Comparison of ENCODE assay signal across 13 mouse cellular contexts in the genomic region with DNA sequence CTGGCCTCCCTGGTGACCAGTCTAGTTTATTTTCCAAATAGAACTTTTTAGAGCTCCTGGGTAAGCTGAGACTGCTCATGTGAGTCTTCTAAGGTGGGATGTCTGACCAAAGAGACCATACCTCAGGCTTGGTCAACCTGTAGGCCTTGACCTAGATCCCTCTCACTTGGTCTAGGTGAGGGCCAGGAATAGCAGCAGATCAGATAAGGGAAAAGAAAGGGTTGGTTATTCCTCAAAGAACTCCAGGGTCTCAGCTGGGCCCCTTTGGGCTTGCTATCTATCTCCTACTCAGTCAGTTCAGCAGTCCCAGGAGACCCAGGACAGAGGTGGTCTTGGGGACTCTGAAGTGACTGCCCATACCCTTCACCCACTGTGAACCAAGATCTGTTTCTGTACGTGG. TPM values are rescaled to one million over a fixed set of nuclear protein-coding genes. Genes with fewer than 3 reads are reported as not detected.
DNase-seq lines count a peak whose midpoint lies in the region; ATAC-seq lines count a peak whose summit lies in the region.
"Had no signal": no experiment of that assay in that cellular context is flagged by ENCODE, and none has a peak within 500 bp of the region (broad histone marks: within the 10 kb centered on the region; RNA-seq: fewer than 3 reads in every experiment).

No protein-coding gene starts in this region.

- no peaks in the 10 kb centered on the region for H3K36me3 ChIP-seq in neural tube, embryonic 13.5 days
- no peaks in the 10 kb centered on the region for H3K36me3 ChIP-seq in forebrain, embryonic 15.5 days
- no peaks in the 10 kb centered on the region for H3K36me3 ChIP-seq in midbrain, embryonic 11.5 days (ENCODE audit: control insufficient read depth, insufficient read depth, low read length)

- WGBS in neural tube, embryonic 13.5 days: 37% methylated on average over 1 of the region's 1 CpGs
- 6% methylated on average over 1 of the region's 1 CpGs for WGBS in forebrain, embryonic 15.5 days
- 19% methylated on average over 1 of the region's 1 CpGs for WGBS in midbrain, embryonic 11.5 days

- H3K27me3 ChIP-seq in neural tube, embryonic 13.5 days: peaks cover 66% of the 10 kb centered on the region
- H3K27me3 ChIP-seq in forebrain, embryonic 15.5 days: peaks cover 3% of the 10 kb centered on the region; the same call in 1 of the 2 replicates
- H3K27me3 ChIP-seq in midbrain, embryonic 11.5 days (ENCODE audit: control insufficient read depth, insufficient read depth, low read length): peaks cover 66% of the 10 kb centered on the region
- H3K27me3 ChIP-seq: Patski had no signal

- no peak for ATAC-seq in neural tube, embryonic 13.5 days (ENCODE audit: low read depth)
- no peak for ATAC-seq in forebrain, embryonic 15.5 days (replicated peaks)
- ATAC-seq in midbrain, embryonic 11.5 days (ENCODE audit: low FRiP score): no peak
- ATAC-seq: Patski had no signal

- no peak for DNase-seq in neural tube, embryonic 10.5 days (ENCODE audit: extremely low spot score, low spot score)
- DNase-seq in midbrain, embryonic 11.5 days (ENCODE audit: low spot score, missing footprints): no peak
- DNase-seq in right cerebral cortex, adult 2 months (ENCODE audit: low spot score in 2 of 2): no peak
- no peak for DNase-seq in gastrocnemius, postnatal 25 days
- DNase-seq in cerebellum, postnatal 25 days: no peak
- DNase-seq: cerebellum, adult 2 months; heart, adult 18-20 months; heart, postnatal 36 days; kidney, adult 2 months; thymus, adult 18-20 months had no signal

- no peak overlapping the region for H3K9ac ChIP-seq in neural tube, embryonic 13.5 days
- no peak overlapping the region for H3K9ac ChIP-seq in forebrain, embryonic 15.5 days (replicated peaks)
- H3K9ac ChIP-seq in midbrain, embryonic 11.5 days (ENCODE audit: low read length): no peak overlapping the region

- H3K4me1 ChIP-seq in neural tube, embryonic 13.5 days (replicated peaks): peaks cover 91% of the 10 kb centered on the region
- peaks cover 73% of the 10 kb centered on the region for H3K4me1 ChIP-seq in forebrain, embryonic 15.5 days
- H3K4me1 ChIP-seq in midbrain, embryonic 11.5 days (ENCODE audit: control insufficient read depth, insufficient read depth, low read length): peaks cover 72% of the 10 kb centered on the region

- H3K4me3 ChIP-seq in neural tube, embryonic 13.5 days: no peak overlapping the region
- H3K4me3 ChIP-seq in forebrain, embryonic 15.5 days: no peak overlapping the region
- no peak overlapping the region for H3K4me3 ChIP-seq in midbrain, embryonic 11.5 days (ENCODE audit: low read depth, low read length)

- no peaks in the 10 kb centered on the region for H3K9me3 ChIP-seq in neural tube, embryonic 13.5 days
- H3K9me3 ChIP-seq in forebrain, embryonic 15.5 days: no peaks in the 10 kb centered on the region
- no peaks in the 10 kb centered on the region for H3K9me3 ChIP-seq in midbrain, embryonic 11.5 days (ENCODE audit: control insufficient read depth, low read length)

- peak overlapping the region; percentile 49 for H3K27ac ChIP-seq in neural tube, embryonic 13.5 days (replicated peaks)
- peak overlapping the region; percentile 64 for H3K27ac ChIP-seq in forebrain, embryonic 15.5 days (replicated peaks)
- H3K27ac ChIP-seq in midbrain, embryonic 11.5 days (ENCODE audit: low read depth, low read length): peak overlapping the region; percentile 10; the same call in 1 of the 2 replicates

- H3K4me2 ChIP-seq in neural tube, embryonic 13.5 days: no peak overlapping the region
- H3K4me2 ChIP-seq in forebrain, embryonic 15.5 days (replicated peaks): no peak overlapping the region
- no peak overlapping the region for H3K4me2 ChIP-seq in midbrain, embryonic 11.5 days

RNA-seq across cellular contexts. Expression of gene Fgfr3, which starts 23.9 kb away (rescaled TPM):
- polyA plus RNA-seq in neural tube, embryonic 13.5 days (2015; fragmentation: Nextera tagmentation; extraction: Ambion mirVana): 42.3 and 44.9 TPM in 2 replicates
- polyA plus RNA-seq in forebrain, embryonic 15.5 days (2015; fragmentation: Nextera tagmentation; extraction: Ambion mirVana): 32.9 and 44.3 TPM in 2 replicates
- 61.8 and 68.0 TPM in 2 replicates for polyA plus RNA-seq in midbrain, embryonic 11.5 days (2014; fragmentation: Nextera tagmentation; extraction: Ambion mirVana)
- total RNA-seq in gastrocnemius, postnatal 25 days (2021): 1 to 10 TPM; 2.1 to 3.8 TPM

RNA-seq across cellular contexts. Expression of gene Tmem129, which starts 39.3 kb away (rescaled TPM):
- polyA plus RNA-seq in neural tube, embryonic 13.5 days (2015; fragmentation: Nextera tagmentation; extraction: Ambion mirVana): 24.7 and 27.6 TPM in 2 replicates
- polyA plus RNA-seq in forebrain, embryonic 15.5 days (2015; fragmentation: Nextera tagmentation; extraction: Ambion mirVana): 31.0 and 35.0 TPM in 2 replicates
- 36.0 and 37.4 TPM in 2 replicates for polyA plus RNA-seq in midbrain, embryonic 11.5 days (2014; fragmentation: Nextera tagmentation; extraction: Ambion mirVana)
- 1 to 10 TPM; 8.0 to 8.2 TPM for total RNA-seq in gastrocnemius, postnatal 25 days (2021)

RNA-seq across cellular contexts. Expression of gene Tacc3, which starts 39.6 kb away (rescaled TPM):
- 40.7 and 46.3 TPM in 2 replicates for polyA plus RNA-seq in neural tube, embryonic 13.5 days (2015; fragmentation: Nextera tagmentation; extraction: Ambion mirVana)
- 91.5 and 98.2 TPM in 2 replicates for polyA plus RNA-seq in forebrain, embryonic 15.5 days (2015; fragmentation: Nextera tagmentation; extraction: Ambion mirVana)
- 277 and 307 TPM in 2 replicates for polyA plus RNA-seq in midbrain, embryonic 11.5 days (2014; fragmentation: Nextera tagmentation; extraction: Ambion mirVana)
- 1 to 10 TPM; 1.7 to 2.5 TPM for total RNA-seq in gastrocnemius, postnatal 25 days (2021)

RNA-seq across cellular contexts. Expression of gene Slbp, which starts 45.2 kb away (rescaled TPM):
- polyA plus RNA-seq in neural tube, embryonic 13.5 days (2015; fragmentation: Nextera tagmentation; extraction: Ambion mirVana): 113 and 132 TPM in 2 replicates
- polyA plus RNA-seq in forebrain, embryonic 15.5 days (2015; fragmentation: Nextera tagmentation; extraction: Ambion mirVana): 129 and 141 TPM in 2 replicates
- 304 and 334 TPM in 2 replicates for polyA plus RNA-seq in midbrain, embryonic 11.5 days (2014; fragmentation: Nextera tagmentation; extraction: Ambion mirVana)
- total RNA-seq in gastrocnemius, postnatal 25 days (2021): 1 to 10 TPM; 7.3 to 8.2 TPM

Comparison
In these comparisons a context has a peak if more than half of its experiments do, and no peak if none do; other contexts are left out.
1. H3K27ac ChIP-seq: peak in every context shown above with its lines; median percentile 64 in forebrain, embryonic 15.5 days; 49 in neural tube, embryonic 13.5 days; 10 in midbrain, embryonic 11.5 days.